Mouse (Mus musculus): ENCODE measurements around the gene Dcaf6. TPM values are rescaled to one million over a fixed set of nuclear protein-coding genes. Genes with fewer than 3 reads are reported as not detected.

Dcaf6 gene
- polyA plus RNA-seq, 1 experiment, result 26.0 TPM

GRCm38 (mm10) chr1:165440788-165441187 lies 19.5 kb downstream of the Dcaf6 start:
- WGBS, result 87% methylated on average over 3 of the region's 3 CpGs
- TF ChIP-seq POLR2A (IDR thresholded peaks at IDR 0.05; ENCODE audit: borderline replicate concordance, extremely low read depth, low read depth, low read length) (no peak), CTCF (IDR thresholded peaks at IDR 0.05; ENCODE audit: insufficient read depth, low read length) (no peak)
- Histone ChIP-seq H3K4me3 (replicated peaks; ENCODE audit: extremely low read depth, low read depth, low read length) (no peak overlapping the region), H3K4me1 (ENCODE audit: control insufficient read depth, insufficient read depth, low read length) (0 out of 2 replicates have a peak, but pooled peaks cover 2% of the 10 kb centered on the region)
- DNase-seq, result no peak

- TF ChIP-seq POLR2A (IDR thresholded peaks at IDR 0.05; ENCODE audit: borderline replicate concordance, extremely low read depth, low read depth, low read length) (no peak), CTCF (IDR thresholded peaks at IDR 0.05; ENCODE audit: insufficient read depth, low read length) (no peak)
- H3K4me3 ChIP-seq (replicated peaks; ENCODE audit: extremely low read depth, low read depth, low read length), result no peak overlapping the region
- H3K4me1 ChIP-seq (ENCODE audit: control insufficient read depth, insufficient read depth, low read length), result 0 out of 2 replicates have a peak, but pooled peaks cover 2% of the 10 kb centered on the region
- 82% methylated on average over 1 of the region's 1 CpGs for WGBS
- no peak for DNase-seq
Observed at GRCm38 (mm10) chr1:165438289-165439021, 21.8 kb downstream of the Dcaf6 start.

- TF ChIP-seq POLR2A (IDR thresholded peaks at IDR 0.05; ENCODE audit: borderline replicate concordance, extremely low read depth, low read depth, low read length), result no peak
- TF ChIP-seq CTCF (IDR thresholded peaks at IDR 0.05; ENCODE audit: insufficient read depth, low read length), result no peak
- 70% methylated on average over 1 of the region's 1 CpGs for WGBS
- H3K4me3 ChIP-seq (replicated peaks; ENCODE audit: extremely low read depth, low read depth, low read length), result no peak overlapping the region
- no peak for DNase-seq
- H3K4me1 ChIP-seq (ENCODE audit: control insufficient read depth, insufficient read depth, low read length), result no peaks in the 10 kb centered on the region; the same call in 1 of the 2 replicates
Observed at GRCm38 (mm10) chr1:165432883-165433282, 27.4 kb downstream of the Dcaf6 start.

GRCm38 (mm10) chr1:165426254-165426653 lies 34.0 kb downstream of the Dcaf6 start:
- DNase-seq, result no peak
- 94% methylated on average over 2 of the region's 2 CpGs for WGBS
- TF ChIP-seq POLR2A (IDR thresholded peaks at IDR 0.05; ENCODE audit: borderline replicate concordance, extremely low read depth, low read depth, low read length) (no peak), CTCF (IDR thresholded peaks at IDR 0.05; ENCODE audit: insufficient read depth, low read length) (no peak)

GRCm38 (mm10) chr1:165421357-165421915 lies 38.8 kb downstream of the Dcaf6 start:
- TF ChIP-seq CTCF (IDR thresholded peaks at IDR 0.05; ENCODE audit: insufficient read depth, low read length), result no peak
- no peak for TF ChIP-seq POLR2A (IDR thresholded peaks at IDR 0.05; ENCODE audit: borderline replicate concordance, extremely low read depth, low read depth, low read length)
- WGBS, result 75% methylated on average over 7 of the region's 7 CpGs

More at GRCm38 (mm10) chr1:165426254-165426653, 34.0 kb downstream of the Dcaf6 start:
- H3K4me1 ChIP-seq (ENCODE audit: control insufficient read depth, insufficient read depth, low read length), result no peaks in the 10 kb centered on the region
- no peak overlapping the region for H3K4me3 ChIP-seq (replicated peaks; ENCODE audit: extremely low read depth, low read depth, low read length)

GRCm38 (mm10) chr1:165396401-165396805 lies 63.9 kb downstream of the Dcaf6 start:
- TF ChIP-seq POLR2A (IDR thresholded peaks at IDR 0.05; ENCODE audit: borderline replicate concordance, extremely low read depth, low read depth, low read length) (no peak), CTCF (IDR thresholded peaks at IDR 0.05; ENCODE audit: insufficient read depth, low read length) (no peak)
- no peak for DNase-seq
- Histone ChIP-seq H3K4me1 (ENCODE audit: control insufficient read depth, insufficient read depth, low read length) (no peaks in the 10 kb centered on the region; the same call in 1 of the 2 replicates), H3K4me3 (replicated peaks; ENCODE audit: extremely low read depth, low read depth, low read length) (no peak overlapping the region)
- WGBS, result 96% methylated on average over 2 of the region's 2 CpGs

More at GRCm38 (mm10) chr1:165421357-165421915, 38.8 kb downstream of the Dcaf6 start:
- no peak for DNase-seq
- H3K4me3 ChIP-seq (replicated peaks; ENCODE audit: extremely low read depth, low read depth, low read length), result no peak overlapping the region
- H3K4me1 ChIP-seq (ENCODE audit: control insufficient read depth, insufficient read depth, low read length), result no peaks in the 10 kb centered on the region

- Histone ChIP-seq H3K4me3 (replicated peaks; ENCODE audit: extremely low read depth, low read depth, low read length) (no peak overlapping the region), H3K4me1 (ENCODE audit: control insufficient read depth, insufficient read depth, low read length) (no peaks in the 10 kb centered on the region; the same call in 1 of the 2 replicates)
- no peak for TF ChIP-seq POLR2A (IDR thresholded peaks at IDR 0.05; ENCODE audit: borderline replicate concordance, extremely low read depth, low read depth, low read length)
- no peak for TF ChIP-seq CTCF (IDR thresholded peaks at IDR 0.05; ENCODE audit: insufficient read depth, low read length)
- 91% methylated on average over 4 of the region's 4 CpGs for WGBS
- DNase-seq, result no peak
Observed at GRCm38 (mm10) chr1:165395940-165396339, 64.3 kb downstream of the Dcaf6 start.

- no peak overlapping the region for H3K4me3 ChIP-seq (replicated peaks; ENCODE audit: extremely low read depth, low read depth, low read length)
- 44% methylated on average over 3 of the region's 3 CpGs for WGBS
- no peak for TF ChIP-seq POLR2A (IDR thresholded peaks at IDR 0.05; ENCODE audit: borderline replicate concordance, extremely low read depth, low read depth, low read length)
- no peaks in the 10 kb centered on the region; the same call in 1 of the 2 replicates for H3K4me1 ChIP-seq (ENCODE audit: control insufficient read depth, insufficient read depth, low read length)
- no peak for DNase-seq
Observed at GRCm38 (mm10) chr1:165394836-165395235, 65.4 kb downstream of the Dcaf6 start.

- WGBS, result 79% methylated on average over 1 of the region's 1 CpGs
- no peak for DNase-seq
- H3K4me1 ChIP-seq (ENCODE audit: control insufficient read depth, insufficient read depth, low read length), result no peaks in the 10 kb centered on the region; the same call in 1 of the 2 replicates
- no peak overlapping the region for H3K4me3 ChIP-seq (replicated peaks; ENCODE audit: extremely low read depth, low read depth, low read length)
- no peak for TF ChIP-seq POLR2A (IDR thresholded peaks at IDR 0.05; ENCODE audit: borderline replicate concordance, extremely low read depth, low read depth, low read length)
- no peak for TF ChIP-seq CTCF (IDR thresholded peaks at IDR 0.05; ENCODE audit: insufficient read depth, low read length)
Observed at GRCm38 (mm10) chr1:165393033-165393432, 67.2 kb downstream of the Dcaf6 start.
